In genomic region chr3:29243600-29243999, GRCm38 (mm10) we compare ENCODE assay signal across 19 mouse cellular contexts.
DNase-seq lines count a peak whose midpoint lies in the region; ATAC-seq lines count a peak whose summit lies in the region.
"Had no signal": no experiment of that assay in that cellular context is flagged by ENCODE, and none has a peak within 500 bp of the region (broad histone marks: within the 10 kb centered on the region; RNA-seq: fewer than 3 reads in every experiment).

No protein-coding gene starts in this region.

- no peak overlapping the region for H3K9ac ChIP-seq in intestine, embryonic 16.5 days (ENCODE audit: low read depth, low read length)
- H3K9ac ChIP-seq in intestine, embryonic 15.5 days = no peak overlapping the region
- H3K9ac ChIP-seq in liver, embryonic 16.5 days (ENCODE audit: low read depth, low read length) = no peak overlapping the region
- H3K9ac ChIP-seq in heart, embryonic 12.5 days = no peak overlapping the region
- H3K9ac ChIP-seq: embryonic facial prominence, embryonic 13.5 days; hindbrain, embryonic 14.5 days; limb, embryonic 15.5 days had no signal

- no peak for DNase-seq in liver
- peak; percentile 18 for DNase-seq in forelimb bud, embryonic 11.5 days (ENCODE audit: low read depth, low spot score)
- peak; percentile 6 for DNase-seq in lung, postnatal 25 days (ENCODE audit: low spot score)
- DNase-seq in thymus, postnatal 4 days = no peak
- DNase-seq: adrenal gland, postnatal 10 days; B cell, adult 2 months; cerebellum, adult 11-12 months; cerebellum, postnatal 36 days; gastrocnemius, postnatal 25 days; right cerebral cortex, postnatal 14 days had no signal

- no peak overlapping the region for H3K4me3 ChIP-seq in intestine, embryonic 16.5 days (ENCODE audit: low read length)
- H3K4me3 ChIP-seq in intestine, embryonic 15.5 days (replicated peaks) = no peak overlapping the region
- no peak overlapping the region for H3K4me3 ChIP-seq in liver, embryonic 16.5 days (ENCODE audit: low read depth, low read length)
- no peak overlapping the region for H3K4me3 ChIP-seq in heart, embryonic 12.5 days
- H3K4me3 ChIP-seq: embryonic facial prominence, embryonic 13.5 days; limb, embryonic 15.5 days had no signal

- no peaks in the 10 kb centered on the region for H3K9me3 ChIP-seq in intestine, embryonic 16.5 days (ENCODE audit: control insufficient read depth, low read length)
- H3K9me3 ChIP-seq in intestine, embryonic 15.5 days = no peaks in the 10 kb centered on the region
- H3K9me3 ChIP-seq in liver, embryonic 16.5 days (replicated peaks; ENCODE audit: control insufficient read depth, low read length) = no peaks in the 10 kb centered on the region
- no peaks in the 10 kb centered on the region for H3K9me3 ChIP-seq in heart, embryonic 12.5 days (replicated peaks)
- H3K9me3 ChIP-seq: embryonic facial prominence, embryonic 13.5 days; limb, embryonic 15.5 days had no signal

- no peak overlapping the region for H3K27ac ChIP-seq in intestine, embryonic 16.5 days (ENCODE audit: low read length)
- H3K27ac ChIP-seq in intestine, embryonic 15.5 days = no peak overlapping the region
- no peak overlapping the region for H3K27ac ChIP-seq in liver, embryonic 16.5 days (ENCODE audit: low read length)
- H3K27ac ChIP-seq in heart, embryonic 12.5 days (ENCODE audit: poor library complexity, severe bottlenecking) = no peak overlapping the region
- H3K27ac ChIP-seq: embryonic facial prominence, embryonic 13.5 days; hindbrain, embryonic 14.5 days; limb, embryonic 15.5 days had no signal

- ATAC-seq in intestine, embryonic 16.5 days = peak; percentile 68
- no peak for ATAC-seq in intestine, embryonic 15.5 days
- peak; percentile 53; the same call in 1 of the 2 replicates for ATAC-seq in liver, embryonic 16.5 days (ENCODE audit: low read depth)
- no peak for ATAC-seq in heart, embryonic 12.5 days (ENCODE audit: insufficient number of reproducible peaks, low FRiP score)
- ATAC-seq: intestine, postnatal 0 days; midbrain, embryonic 16.5 days had no signal

- H3K36me3 ChIP-seq in intestine, embryonic 16.5 days (ENCODE audit: control insufficient read depth, insufficient read depth, low read length) = no peaks in the 10 kb centered on the region
- no peaks in the 10 kb centered on the region for H3K36me3 ChIP-seq in intestine, embryonic 15.5 days
- H3K36me3 ChIP-seq in liver, embryonic 16.5 days (ENCODE audit: control insufficient read depth, insufficient read depth) = no peaks in the 10 kb centered on the region
- no peaks in the 10 kb centered on the region for H3K36me3 ChIP-seq in heart, embryonic 12.5 days
- H3K36me3 ChIP-seq: embryonic facial prominence, embryonic 13.5 days; limb, embryonic 15.5 days had no signal

- H3K4me2 ChIP-seq in intestine, embryonic 16.5 days (ENCODE audit: low read depth, low read length) = no peak overlapping the region
- H3K4me2 ChIP-seq in intestine, embryonic 15.5 days (replicated peaks) = no peak overlapping the region
- H3K4me2 ChIP-seq in liver, embryonic 16.5 days (ENCODE audit: low read depth, low read length) = no peak overlapping the region
- H3K4me2 ChIP-seq in heart, embryonic 12.5 days = no peak overlapping the region
- H3K4me2 ChIP-seq: embryonic facial prominence, embryonic 13.5 days; hindbrain, embryonic 14.5 days; limb, embryonic 15.5 days had no signal

- no peaks in the 10 kb centered on the region for H3K4me1 ChIP-seq in intestine, embryonic 16.5 days (ENCODE audit: control insufficient read depth, insufficient read depth, low read length)
- H3K4me1 ChIP-seq in intestine, embryonic 15.5 days (replicated peaks) = no peaks in the 10 kb centered on the region
- no peaks in the 10 kb centered on the region for H3K4me1 ChIP-seq in liver, embryonic 16.5 days (ENCODE audit: control insufficient read depth, low read depth, low read length)
- H3K4me1 ChIP-seq in heart, embryonic 12.5 days (replicated peaks) = no peaks in the 10 kb centered on the region
- H3K4me1 ChIP-seq: embryonic facial prominence, embryonic 13.5 days; limb, embryonic 15.5 days had no signal

- no peaks in the 10 kb centered on the region for H3K27me3 ChIP-seq in intestine, embryonic 16.5 days (replicated peaks; ENCODE audit: control insufficient read depth, insufficient read depth, low read length)
- no peaks in the 10 kb centered on the region for H3K27me3 ChIP-seq in intestine, embryonic 15.5 days (replicated peaks)
- no peaks in the 10 kb centered on the region for H3K27me3 ChIP-seq in liver, embryonic 16.5 days (ENCODE audit: control insufficient read depth, insufficient read depth, low read depth, low read length)
- no peaks in the 10 kb centered on the region for H3K27me3 ChIP-seq in heart, embryonic 12.5 days (replicated peaks)
- H3K27me3 ChIP-seq: embryonic facial prominence, embryonic 13.5 days; limb, embryonic 15.5 days had no signal

- WGBS in intestine, embryonic 16.5 days = 6% methylated on average over 3 of the region's 3 CpGs
- WGBS in intestine, embryonic 15.5 days = 10% methylated on average over 3 of the region's 3 CpGs
- WGBS in liver, embryonic 16.5 days (ENCODE audit: insufficient replicate concordance) = 28% methylated on average over 3 of the region's 3 CpGs
- WGBS in heart, embryonic 12.5 days = 20% methylated on average over 3 of the region's 3 CpGs

Comparison
In these comparisons a context has a peak if more than half of its experiments do, and no peak if none do; other contexts are left out.
1. ATAC-seq: peak in intestine, embryonic 16.5 days (single experiment) and liver, embryonic 16.5 days (single experiment); none in intestine, embryonic 15.5 days (single experiment) and heart, embryonic 12.5 days (single experiment).
2. DNase-seq: peak in forelimb bud, embryonic 11.5 days (single experiment) and lung, postnatal 25 days (single experiment); none in liver (single experiment) and thymus, postnatal 4 days (single experiment).